Mouse (Mus musculus) brain, embryonic 14.5 days (tissue): ENCODE measurements at regions not wholly inside any gene's neighbourhood (a gene's known extent, or its start where the extent isn't known, plus 50 kb on each side); places are given as distances from the start of the nearest gene placed in this dataset.
"Not testable (repeated sequence)": the region's sequence is repeated elsewhere in the genome, so short reads cannot be mapped to it uniquely, and the experiment has no call there.

Source experiments
- DNase-seq: peaks from one replicate; pipeline ENCODE4 v3.0.0-alpha.2; 2011; ENCODE audit warnings: low read depth
- CTCF ChIP-seq: fragments of 200-500 bp; IDR thresholded peaks from 2 replicates; pipeline ENCODE4 v1.5.1; 2012; ENCODE audit warnings: inconsistent platforms, mild to moderate bottlenecking, moderate library complexity, borderline replicate concordance; ENCODE audit not compliant: insufficient read depth, insufficient read length; ENCODE audit errors: extremely low read depth
- POLR2A ChIP-seq: fragments of 200-500 bp; IDR thresholded peaks from 2 replicates; pipeline ENCODE4 v1.6.1; 2012; ENCODE audit warnings: mild to moderate bottlenecking, inconsistent platforms, borderline replicate concordance; ENCODE audit not compliant: poor library complexity, insufficient read depth, insufficient read length, severe bottlenecking; ENCODE audit errors: extremely low read depth

DNA sequence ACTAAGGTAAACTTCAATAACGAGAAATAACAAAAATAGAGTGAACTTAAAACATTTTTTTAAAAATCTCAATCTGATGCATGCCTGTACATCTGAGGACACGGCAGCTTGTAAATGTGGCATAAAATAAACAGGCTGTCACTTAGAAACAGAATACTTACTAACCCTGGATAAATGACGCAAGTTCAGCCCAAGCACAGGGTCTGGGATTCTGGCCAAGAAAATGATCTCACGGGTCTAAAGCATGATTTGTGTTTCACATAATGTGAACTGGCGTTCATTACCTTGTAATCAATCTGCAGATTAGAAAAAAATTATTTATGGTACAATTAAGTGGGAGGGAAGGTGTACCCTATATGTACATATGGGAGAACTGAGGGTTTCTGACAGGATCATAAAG lies 512.1 kb upstream of the Vrk2 start:
- DNase-seq, result peak; percentile 57
- TF ChIP-seq CTCF (no peak), POLR2A (no peak)

DNA sequence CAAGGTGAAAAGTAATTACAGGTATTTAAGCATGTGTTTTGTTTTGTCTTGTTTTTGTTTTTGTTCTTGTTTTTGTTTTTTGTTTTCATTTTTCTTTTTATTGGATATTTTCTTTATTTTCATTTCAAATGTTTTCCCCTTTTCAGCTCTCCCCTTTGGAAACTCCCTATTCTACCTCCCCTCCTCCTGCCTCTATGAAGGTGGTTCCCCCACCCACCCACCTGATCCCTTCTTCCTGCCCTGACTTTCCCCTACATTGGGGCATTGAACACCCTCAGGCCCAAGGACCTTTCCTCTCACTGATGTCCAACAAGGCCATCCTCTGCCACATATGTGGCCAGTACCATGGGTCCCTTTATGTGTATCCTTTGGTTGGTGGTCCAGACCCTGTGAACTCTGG lies 509.1 kb upstream of the Vrk2 start:
- TF ChIP-seq CTCF, result no peak
- TF ChIP-seq POLR2A, result no peak
- no peak for DNase-seq

- no peak for TF ChIP-seq POLR2A
- no peak for TF ChIP-seq CTCF
- DNase-seq, result no peak
These were observed 508.2 kb upstream of the Vrk2 start for GRCm38 (mm10) chr11:27102045-27102444.

DNA sequence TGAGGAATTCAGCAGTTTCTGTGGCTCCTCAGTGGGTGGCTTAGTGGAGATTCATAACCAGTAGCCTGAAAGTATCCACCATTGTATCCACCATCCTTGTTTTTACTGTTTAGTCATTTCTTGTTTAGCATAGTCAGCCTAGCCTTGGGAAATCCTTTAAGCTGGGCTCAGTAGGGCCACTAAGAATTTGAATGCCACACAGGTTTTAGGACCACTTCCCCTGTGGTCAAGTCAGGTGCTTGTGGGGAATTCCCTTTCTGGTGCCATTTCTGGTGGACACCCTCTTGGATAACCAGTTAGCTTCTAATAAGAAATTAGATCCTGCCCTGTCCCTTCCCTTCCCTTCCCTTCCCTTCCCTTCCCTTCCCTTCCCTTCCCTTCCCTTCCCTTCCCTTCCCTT lies 502.8 kb upstream of the Vrk2 start:
- TF ChIP-seq POLR2A, result no peak
- no peak for TF ChIP-seq CTCF

GRCm38 (mm10) chr11:27095460-27095859 lies 501.7 kb upstream of the Vrk2 start:
- not testable (repeated sequence) for DNase-seq

More for the DNA sequence above, 502.8 kb upstream of the Vrk2 start:
- no peak for DNase-seq

DNA sequence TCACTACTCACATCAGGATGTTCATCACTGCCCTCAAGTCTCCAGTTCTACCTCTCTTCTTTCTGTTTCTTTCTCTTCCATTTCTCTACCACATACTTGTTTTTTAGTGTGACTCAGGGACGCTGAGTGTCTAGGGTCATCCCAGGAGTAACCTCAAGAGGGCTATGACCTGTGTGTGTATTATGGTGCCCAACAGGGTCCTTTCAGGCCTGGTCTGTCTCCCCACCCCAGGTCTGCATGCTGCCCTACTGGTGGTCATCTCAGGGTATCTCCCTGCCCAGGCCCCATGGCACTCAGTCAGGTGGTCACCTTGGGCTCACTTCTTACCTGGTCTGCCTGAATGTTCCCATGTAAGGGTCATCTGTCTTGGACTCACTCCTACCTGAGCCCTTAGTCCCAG lies 492.7 kb upstream of the Vrk2 start:
- TF ChIP-seq POLR2A (no peak), CTCF (no peak)
- no peak for DNase-seq

DNA sequence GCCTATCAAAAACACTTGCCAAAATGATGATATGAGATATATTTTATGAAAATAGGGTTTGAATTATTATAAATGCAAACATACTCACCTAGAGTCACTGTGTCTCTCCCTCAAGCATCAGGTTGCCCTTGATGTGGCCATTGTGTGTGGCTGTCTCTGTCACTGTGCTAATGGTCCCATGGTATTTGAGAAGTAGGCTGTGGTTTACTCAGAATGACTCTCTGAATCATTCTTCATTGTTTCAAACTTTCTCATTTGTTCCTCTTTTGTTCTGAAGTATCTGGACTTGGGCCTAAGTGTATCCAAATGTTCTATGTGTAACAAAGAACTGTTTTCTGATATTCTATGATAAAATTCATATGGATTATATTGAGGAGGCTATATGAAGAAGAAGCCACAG lies 487.4 kb upstream of the Vrk2 start:
- TF ChIP-seq POLR2A, result no peak
- TF ChIP-seq CTCF, result no peak
- no peak for DNase-seq

- TF ChIP-seq POLR2A (no peak), CTCF (no peak)
- peak; percentile 48 for DNase-seq
These were observed 476.6 kb upstream of the Vrk2 start for GRCm38 (mm10) chr11:27070381-27070780.

GRCm38 (mm10) chr11:27027243-27027852 lies 433.5 kb upstream of the Vrk2 start:
- no peak for TF ChIP-seq CTCF
- TF ChIP-seq POLR2A, result no peak
- no peak for DNase-seq

- DNase-seq, result no peak
- no peak for TF ChIP-seq CTCF
- TF ChIP-seq POLR2A, result no peak
These were observed 431.7 kb upstream of the Vrk2 start for GRCm38 (mm10) chr11:27025500-27025899.

DNA sequence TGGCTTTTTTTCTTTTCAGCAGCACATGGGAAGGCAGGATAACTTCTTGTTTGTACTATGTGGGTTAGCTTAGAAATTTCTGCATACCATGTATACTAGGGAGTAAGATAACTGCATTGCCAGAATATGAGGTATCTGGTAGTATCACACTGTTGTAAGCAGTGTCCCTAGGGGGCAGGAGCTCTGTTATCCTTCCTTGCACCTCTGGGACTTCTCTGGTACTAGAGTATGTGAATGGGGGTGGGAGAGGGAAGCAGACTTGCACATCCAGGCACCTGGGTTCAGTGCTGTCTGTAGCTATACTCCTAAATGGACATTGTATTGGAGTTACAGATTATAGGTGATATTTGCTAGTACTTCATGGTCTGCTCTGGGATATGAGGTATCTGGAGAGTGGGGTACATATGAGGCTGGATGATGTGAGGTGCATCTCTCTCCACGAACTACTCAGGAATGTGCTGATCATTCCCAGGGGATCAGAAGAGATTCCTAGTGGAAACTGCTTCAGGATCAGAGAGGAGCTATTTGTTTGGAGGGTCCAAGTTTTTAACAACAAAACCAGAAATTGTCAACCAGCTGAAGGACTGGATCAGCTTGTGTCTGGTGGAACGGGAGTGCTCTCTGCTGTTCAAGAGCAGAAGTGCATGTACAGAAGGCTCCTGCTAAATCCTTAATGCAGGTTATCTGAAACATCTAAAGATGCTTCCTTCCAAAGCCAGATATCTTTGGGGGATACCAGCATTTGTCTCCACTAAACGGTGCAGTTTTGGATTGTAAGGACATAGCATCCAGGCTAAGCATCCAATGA lies 402.7 kb upstream of the Vrk2 start:
- no peak for TF ChIP-seq POLR2A
- peak; percentile 84 for TF ChIP-seq CTCF
- DNase-seq, result peak; percentile 89

- no peak for TF ChIP-seq POLR2A
- TF ChIP-seq CTCF, result no peak
- DNase-seq, result peak; percentile 79
These were observed 387.4 kb upstream of the Vrk2 start for GRCm38 (mm10) chr11:26981216-26981615.

- peak; percentile 42 for DNase-seq
- TF ChIP-seq POLR2A, result no peak
- TF ChIP-seq CTCF, result no peak
These were observed 378.8 kb upstream of the Vrk2 start for GRCm38 (mm10) chr11:26972533-26973081.
